Mouse (Mus musculus): ENCODE data around the gene Tsen2.

Tsen2 gene

DNA sequence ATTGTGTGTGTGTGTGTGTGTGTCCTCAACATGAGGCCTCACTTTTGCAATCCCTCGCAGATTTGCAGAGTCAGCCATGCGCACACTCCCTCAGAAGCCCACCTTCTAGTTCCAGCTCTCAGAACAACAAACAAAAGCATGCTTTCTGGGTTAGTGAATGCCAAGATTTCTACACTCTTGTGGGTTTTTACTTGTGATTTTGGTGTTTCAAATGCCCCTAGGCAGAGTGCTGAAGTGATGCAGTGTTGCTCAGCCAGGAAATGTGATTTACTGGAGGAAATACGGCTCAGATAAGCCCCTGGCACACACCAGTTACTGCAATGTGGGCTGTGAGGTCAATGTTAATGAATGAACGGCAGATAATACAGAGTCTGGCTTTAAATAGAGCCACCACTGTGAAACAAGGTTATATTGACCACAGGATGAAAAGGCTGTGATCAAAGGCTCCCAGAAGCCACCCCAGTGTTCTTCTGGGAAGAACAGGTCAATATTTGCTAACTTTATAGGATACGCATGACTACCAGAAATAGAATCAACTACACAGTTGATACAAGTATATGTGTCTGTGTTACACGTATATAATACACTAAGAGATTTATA is 2.7 kb upstream of the Tsen2 start:
- DNase-seq (ENCODE audit: low spot score) = no peak

DNA sequence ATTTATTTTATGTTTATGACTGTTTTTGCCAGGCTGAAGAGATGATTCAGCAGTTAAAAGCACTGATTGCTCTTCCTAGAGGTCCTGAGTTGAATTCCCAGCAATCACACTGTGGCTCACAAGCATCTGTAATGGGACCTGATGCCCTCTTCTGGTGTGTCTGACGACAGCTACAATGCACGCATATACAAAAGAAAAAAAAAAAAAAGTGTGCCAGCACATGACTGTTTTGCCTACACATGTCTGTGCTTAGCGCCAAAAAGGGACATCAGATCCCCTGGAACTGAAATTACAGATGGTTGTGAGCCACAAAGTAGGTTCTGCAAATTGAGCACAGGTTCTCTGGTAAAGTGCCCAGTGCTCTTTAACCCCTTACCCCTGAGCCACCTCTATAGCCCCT is 2.1 kb upstream of the Tsen2 start:
- no peak for DNase-seq (ENCODE audit: low spot score)

GRCm38 (mm10) chr6:115546276-115546675 is 1.8 kb downstream of the Tsen2 start:
- no peak for DNase-seq (ENCODE audit: low spot score)

DNA sequence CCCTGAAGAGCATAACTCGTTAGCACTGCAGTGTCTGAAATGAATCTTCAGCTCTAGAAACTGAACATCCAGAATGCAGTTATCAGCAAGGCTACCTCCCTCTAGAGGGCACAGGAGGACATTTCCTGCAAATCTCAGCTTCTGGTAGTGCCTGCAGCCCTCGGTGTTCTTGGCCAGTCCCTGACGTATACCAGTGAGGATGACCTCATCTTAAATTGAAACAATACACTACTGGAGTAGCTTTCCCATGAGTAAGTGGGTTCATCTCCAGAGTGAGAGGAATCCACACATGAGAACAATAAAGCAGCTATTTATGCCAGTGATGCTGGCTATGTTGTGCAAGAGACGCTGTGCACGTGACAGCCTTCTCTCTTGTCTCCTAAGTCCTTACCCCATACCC is 11.0 kb downstream of the Tsen2 start:
- DNase-seq (ENCODE audit: low spot score) = no peak

DNA sequence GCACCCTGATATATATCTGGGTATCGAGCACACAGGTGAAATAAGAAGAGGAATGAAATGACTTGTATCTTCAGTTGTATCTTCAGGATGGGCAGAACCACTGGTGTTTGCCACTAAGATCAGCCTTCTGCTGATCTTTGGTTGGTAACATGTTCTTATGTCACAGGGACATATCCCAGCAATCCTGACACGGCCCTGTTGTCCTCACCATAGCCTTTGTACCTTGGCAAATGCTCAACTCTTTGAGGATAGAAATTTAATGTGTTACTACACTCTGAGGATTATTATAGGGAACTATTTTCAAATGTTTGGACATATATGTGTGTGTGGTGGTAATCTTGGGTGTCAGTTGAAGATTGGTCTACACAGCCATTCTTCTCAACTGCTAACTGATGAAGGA is 13.7 kb downstream of the Tsen2 start:
- no peak for DNase-seq (ENCODE audit: low spot score)

- DNase-seq (ENCODE audit: low spot score) = no peak
Measured at GRCm38 (mm10) chr6:115559651-115560632, 15.5 kb downstream of the Tsen2 start.

DNA sequence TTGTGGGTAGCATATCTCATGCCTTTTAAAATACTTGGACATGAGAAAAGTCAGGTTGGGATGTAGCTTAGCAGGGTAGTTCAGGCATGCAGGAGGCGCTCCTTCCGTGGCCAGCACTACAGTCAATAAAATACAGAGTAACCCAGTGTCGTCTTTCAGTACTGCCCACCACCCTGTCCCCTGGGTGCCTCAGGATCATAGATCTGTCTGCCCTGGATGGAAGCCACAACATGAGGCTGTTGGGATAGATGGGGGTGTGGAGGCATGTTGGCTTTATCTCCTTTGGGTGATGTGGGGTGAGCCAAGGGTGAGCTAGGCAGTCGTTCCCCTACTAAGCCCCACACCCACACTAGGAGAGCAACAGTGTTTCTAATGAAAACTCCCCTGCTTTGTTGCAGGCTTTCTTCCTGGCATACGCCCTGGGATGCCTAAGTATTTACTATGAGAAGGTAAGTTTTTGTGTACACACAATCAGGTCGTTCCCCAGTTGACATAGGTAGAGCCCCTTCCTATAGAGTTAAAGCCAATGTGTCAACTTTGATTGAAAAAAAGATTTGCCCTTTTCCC is 21.1 kb downstream of the Tsen2 start:
- no peak for DNase-seq (ENCODE audit: low spot score)

- no peak for DNase-seq (ENCODE audit: low spot score)
Measured at GRCm38 (mm10) chr6:115574171-115574570, 29.7 kb downstream of the Tsen2 start.

DNA sequence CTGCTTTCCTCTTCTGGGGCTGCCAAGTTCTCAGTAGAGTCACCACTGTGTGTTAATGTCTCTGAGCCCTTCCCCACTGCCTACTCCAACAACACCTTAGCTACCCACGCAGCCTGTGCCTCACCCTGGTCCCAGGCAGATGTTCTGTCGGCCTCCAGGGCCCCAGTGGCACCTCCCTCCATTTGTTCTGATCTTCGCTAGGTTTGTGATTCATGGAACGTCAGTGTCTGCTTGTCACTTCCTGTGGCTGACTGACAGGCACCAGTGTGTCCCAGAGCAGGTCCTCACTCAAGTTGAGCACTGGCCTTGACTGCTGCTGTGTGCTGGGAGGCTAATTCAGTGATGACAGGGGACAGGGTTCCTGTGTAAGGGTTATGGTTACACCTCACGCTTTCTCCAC is 32.9 kb downstream of the Tsen2 start:
- no peak for DNase-seq (ENCODE audit: low spot score)

DNA sequence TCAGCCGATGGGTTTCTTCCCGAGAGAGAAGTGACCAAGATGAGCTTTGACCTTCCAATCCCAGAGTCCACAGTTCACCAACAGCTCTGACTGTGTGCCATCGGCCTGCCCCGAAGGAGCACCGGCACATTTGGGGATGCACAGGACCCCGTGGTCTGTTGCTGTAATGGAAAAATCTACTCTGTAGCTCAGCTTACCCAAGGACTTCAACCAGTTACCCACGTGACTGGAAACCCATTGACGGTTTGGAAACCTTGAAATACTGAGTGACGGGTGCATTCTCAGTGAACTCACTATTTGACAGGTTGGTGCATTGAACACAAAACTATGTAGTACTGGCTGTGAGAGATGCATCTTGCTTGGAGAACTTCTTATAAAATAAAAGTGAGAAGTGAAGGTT is 33.5 kb downstream of the Tsen2 start:
- DNase-seq (ENCODE audit: low spot score) = no peak

GRCm38 (mm10) chr6:115580810-115581209 is 36.3 kb downstream of the Tsen2 start:
- DNase-seq (ENCODE audit: low spot score) = no peak

DNA sequence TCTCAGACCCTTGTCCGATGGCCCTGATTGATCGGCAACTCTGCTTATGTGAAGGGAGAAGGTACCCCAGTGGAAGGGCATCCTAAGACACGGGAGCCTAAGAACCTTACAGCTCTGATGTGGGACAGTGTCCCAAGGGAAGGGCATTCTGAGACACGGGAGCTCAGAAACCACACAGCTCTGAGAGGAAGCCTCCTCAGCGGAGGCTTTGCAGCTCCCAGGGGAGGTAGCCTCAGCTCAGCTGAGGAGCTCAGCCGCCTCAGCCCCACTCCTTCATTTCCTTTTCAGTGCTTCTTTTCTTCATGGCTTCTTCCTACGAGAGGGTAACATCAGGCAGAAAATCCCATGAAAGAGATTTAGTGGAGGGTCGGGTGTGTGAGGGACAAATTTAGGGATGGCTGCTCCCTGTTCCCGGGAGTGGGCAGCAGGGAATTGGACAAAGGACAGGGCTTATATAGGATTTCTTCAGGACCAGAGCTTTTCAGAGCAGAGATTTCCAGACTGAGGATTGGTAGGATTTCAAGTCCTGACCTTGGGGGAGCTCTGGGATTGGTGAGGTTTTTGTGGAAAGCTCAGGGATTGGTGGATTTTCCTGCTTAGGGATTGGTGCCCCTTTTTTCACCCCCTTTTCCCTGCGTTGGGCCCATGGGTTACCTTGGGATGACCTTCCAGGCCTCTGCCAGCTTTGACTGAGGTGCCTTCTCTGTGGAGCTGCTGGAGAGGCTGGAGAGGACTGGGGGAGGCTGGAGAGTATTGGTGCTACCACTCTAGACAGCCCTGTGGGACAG is 38.1 kb downstream of the Tsen2 start:
- DNase-seq (ENCODE audit: low spot score) = no peak

GRCm38 (mm10) chr6:115583430-115584125 is 39.1 kb downstream of the Tsen2 start:
- no peak for DNase-seq (ENCODE audit: low spot score)

DNA sequence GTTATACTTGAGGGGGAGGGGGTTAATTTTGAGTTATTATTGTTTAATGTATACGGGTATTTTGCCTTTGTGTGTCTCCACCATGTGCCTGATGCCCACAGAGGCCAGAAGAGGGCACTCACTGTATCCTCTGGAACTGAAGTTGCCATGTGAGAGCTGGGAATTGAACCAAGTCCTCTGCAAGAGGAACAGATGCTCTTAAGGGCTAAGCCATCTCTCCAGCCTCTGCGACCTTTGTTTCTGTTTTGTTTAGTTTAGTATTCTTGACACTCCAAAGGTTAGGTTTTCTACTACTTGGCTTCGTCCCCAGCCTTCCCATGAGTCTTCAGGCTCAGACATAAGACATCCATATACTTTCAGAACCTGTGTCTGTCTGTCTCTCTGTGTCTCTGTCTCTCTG is 39.7 kb downstream of the Tsen2 start:
- DNase-seq (ENCODE audit: low spot score) = no peak

DNA sequence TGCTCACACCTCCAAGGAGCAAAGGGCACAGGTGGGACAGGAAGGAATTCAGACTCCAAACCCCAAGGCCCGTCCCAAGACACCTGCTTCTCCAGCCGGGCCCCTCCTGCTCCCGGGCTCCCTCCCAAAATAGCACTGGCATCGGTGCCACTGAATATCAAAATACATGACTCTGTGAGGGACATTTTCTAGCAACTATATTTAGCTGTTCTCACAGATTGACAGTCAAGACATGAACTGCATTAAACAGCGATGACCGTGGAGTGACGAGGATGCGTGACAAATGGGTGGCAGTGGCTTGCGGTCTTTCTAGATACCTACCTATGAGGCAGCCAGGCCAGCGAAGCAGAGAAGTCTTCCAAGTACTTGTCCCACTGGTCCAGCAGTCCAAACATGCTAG is 41.9 kb downstream of the Tsen2 start:
- DNase-seq (ENCODE audit: low spot score) = no peak

GRCm38 (mm10) chr6:115591692-115592359 is 47.4 kb downstream of the Tsen2 start:
- DNase-seq (ENCODE audit: low spot score) = no peak

- DNase-seq (ENCODE audit: low spot score) = no peak
Measured at GRCm38 (mm10) chr6:115592458-115592857, 48.0 kb downstream of the Tsen2 start, which contains the start of gene Mkrn2os. TSS of gene Mkrn2os (minus strand) at chr6:115592576.

DNA sequence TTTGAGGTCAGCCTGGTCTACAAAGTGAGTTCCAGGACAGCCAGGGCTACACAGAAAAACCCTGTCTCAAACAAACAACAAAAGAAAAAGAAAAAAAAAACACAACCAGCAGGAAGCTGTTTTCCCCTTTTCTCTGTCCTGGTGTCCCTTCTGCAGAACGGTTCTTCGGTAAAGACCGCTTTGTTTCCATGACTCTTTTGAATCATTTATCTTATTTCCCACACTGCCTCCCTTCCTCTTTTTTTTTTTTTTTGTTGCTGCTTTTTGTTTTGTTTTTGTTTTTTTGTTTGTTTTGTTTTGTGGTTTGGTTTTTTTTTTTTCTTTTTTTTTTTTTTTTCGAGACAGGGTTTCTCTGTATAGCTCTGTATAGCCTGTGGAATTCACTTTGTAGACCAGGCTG is 48.8 kb downstream of the Tsen2 start:
- no peak for DNase-seq (ENCODE audit: low spot score)

DNA sequence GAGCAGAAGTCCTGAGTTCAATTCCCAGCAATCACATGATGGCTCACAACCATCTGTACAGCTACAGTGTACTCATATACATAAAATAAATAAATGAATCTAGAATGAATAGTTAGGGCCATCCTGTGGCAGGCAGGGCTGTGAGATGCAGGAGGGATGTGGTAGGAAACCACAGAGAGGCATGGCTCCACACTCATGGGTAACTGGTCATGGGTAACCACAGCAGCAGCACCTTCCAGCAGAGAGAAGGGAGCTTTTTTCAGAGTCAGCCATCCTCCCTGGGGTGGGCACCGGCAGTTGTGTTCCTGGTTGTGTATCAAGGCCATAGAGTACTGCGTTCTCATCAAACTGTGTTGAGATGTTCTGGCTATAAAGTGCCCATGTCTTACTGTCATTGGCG is 50.0 kb downstream of the Tsen2 start:
- no peak for DNase-seq (ENCODE audit: low spot score)

GRCm38 (mm10) chr6:115595667-115596066 is 51.2 kb downstream of the Tsen2 start:
- no peak for DNase-seq (ENCODE audit: low spot score)

DNA sequence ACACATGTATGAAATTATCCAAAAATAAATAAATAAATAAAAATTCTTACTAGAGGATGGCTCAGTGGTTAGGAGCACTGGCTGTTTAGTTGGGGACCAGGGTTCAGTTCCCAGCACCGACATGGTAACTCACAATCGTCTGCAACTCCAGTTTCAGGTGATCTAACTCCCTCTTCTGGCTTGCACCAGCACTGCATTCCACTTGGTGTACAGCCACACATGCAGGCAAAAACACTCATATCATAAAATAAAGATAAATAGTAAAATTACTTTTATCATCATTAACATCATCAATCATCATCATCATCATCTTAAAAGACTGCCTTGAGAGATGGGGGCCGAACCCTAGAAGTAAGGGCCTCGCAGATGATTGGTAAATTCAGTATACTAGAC is 56.9 kb downstream of the Tsen2 start:
- no peak for DNase-seq (ENCODE audit: low spot score)
